Comparison of ENCODE assay signal across 8 mouse cellular contexts in the genomic region with DNA sequence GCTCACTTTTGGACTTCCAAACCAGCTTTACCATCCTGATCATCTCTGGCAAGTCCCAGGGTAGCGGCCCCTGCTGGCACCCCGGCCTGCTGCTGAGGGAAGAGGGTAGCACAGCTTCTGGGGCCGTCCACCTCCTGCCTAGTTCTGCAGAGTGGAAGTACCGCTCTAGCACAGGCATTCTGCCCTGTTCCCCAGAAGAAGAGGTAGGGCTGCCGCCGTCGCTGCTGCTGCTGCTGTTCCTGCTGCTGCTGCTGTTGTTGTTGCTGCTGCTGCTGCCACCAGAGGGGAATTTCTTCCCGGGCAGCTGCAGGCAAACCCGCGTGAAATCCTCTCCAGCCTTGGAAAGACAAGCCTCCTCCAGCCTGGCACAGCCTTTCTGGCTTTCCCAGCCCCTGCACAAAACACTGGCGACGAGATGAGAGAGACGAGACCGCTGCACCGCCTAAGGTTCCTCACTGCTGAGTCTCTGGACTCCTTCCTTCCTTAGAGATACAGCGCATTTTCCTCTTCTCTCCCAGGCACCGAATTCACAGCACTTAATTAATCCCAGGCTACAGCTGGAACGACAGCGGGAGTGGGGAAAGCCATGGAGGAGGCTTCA.
DNase-seq lines count a peak whose midpoint lies in the region; ATAC-seq and TF ChIP-seq lines count a peak whose summit lies in the region.

No protein-coding gene starts in this region.

- H3K4me2 ChIP-seq in embryonic facial prominence, embryonic 11.5 days (ENCODE audit: low read depth, low read length), result peak overlapping the region; percentile 44
- peak overlapping the region; percentile 83 for H3K4me2 ChIP-seq in heart, embryonic 12.5 days
- H3K4me2 ChIP-seq in kidney, embryonic 15.5 days, result peak overlapping the region; percentile 77
- H3K4me2 ChIP-seq in limb, embryonic 15.5 days, result peak overlapping the region; percentile 66
- peak overlapping the region; percentile 60 for H3K4me2 ChIP-seq in midbrain, embryonic 11.5 days

- TF ChIP-seq CTCF in small intestine, adult 2 months (IDR thresholded peaks at IDR 0.05; ENCODE audit: extremely low read depth, insufficient read length, insufficient replicate concordance, low read depth, low read length), result no peak

- DNase-seq in adrenal gland, adult 2 months, result peak; percentile 52
- DNase-seq in embryonic facial prominence, embryonic 11.5 days (ENCODE audit: low spot score), result peak; percentile 72
- peak; percentile 95 for DNase-seq in midbrain, embryonic 11.5 days (ENCODE audit: low spot score, missing footprints)
- no peak for DNase-seq in spleen, postnatal 36 days (ENCODE audit: low spot score in 2 of 2)

- H3K27me3 ChIP-seq in embryonic facial prominence, embryonic 11.5 days (ENCODE audit: control insufficient read depth, insufficient read depth, low read length), result no peaks in the 10 kb centered on the region
- H3K27me3 ChIP-seq in heart, embryonic 12.5 days (replicated peaks), result no peaks in the 10 kb centered on the region
- H3K27me3 ChIP-seq in kidney, embryonic 15.5 days, result no peaks in the 10 kb centered on the region
- H3K27me3 ChIP-seq in limb, embryonic 15.5 days, result 0 out of 2 replicates have a peak, but pooled peaks cover 5% of the 10 kb centered on the region
- peaks cover 3% of the 10 kb centered on the region; the same call in 1 of the 2 replicates for H3K27me3 ChIP-seq in midbrain, embryonic 11.5 days (ENCODE audit: control insufficient read depth, insufficient read depth, low read length)
- no peaks in the 10 kb centered on the region for H3K27me3 ChIP-seq in small intestine, adult 2 months (ENCODE audit: control insufficient read depth, insufficient read depth, low read length)

- peak; percentile 57; the same call in 1 of the 2 replicates for ATAC-seq in embryonic facial prominence, embryonic 11.5 days (replicated peaks; ENCODE audit: insufficient number of reproducible peaks, low FRiP score, low TSS enrichment, low read depth)
- no peak; the same call in 1 of the 2 replicates for ATAC-seq in heart, embryonic 12.5 days (ENCODE audit: insufficient number of reproducible peaks, low FRiP score)
- peak; percentile 75 for ATAC-seq in kidney, embryonic 15.5 days (replicated peaks; ENCODE audit: low FRiP score)
- ATAC-seq in limb, embryonic 15.5 days (ENCODE audit: insufficient number of reproducible peaks, low FRiP score, low TSS enrichment, low read depth), result no peak
- peak; percentile 66 for ATAC-seq in midbrain, embryonic 11.5 days (ENCODE audit: low FRiP score)

- 4% methylated on average over 19 of the region's 19 CpGs for WGBS in embryonic facial prominence, embryonic 11.5 days
- 2% methylated on average over 19 of the region's 19 CpGs for WGBS in heart, embryonic 12.5 days
- 4% methylated on average over 19 of the region's 19 CpGs for WGBS in kidney, embryonic 15.5 days
- 2% methylated on average over 19 of the region's 19 CpGs for WGBS in limb, embryonic 15.5 days
- under 1% methylated on average over 19 of the region's 19 CpGs for WGBS in midbrain, embryonic 11.5 days
- WGBS in small intestine, adult 2 months, result 4% methylated on average over 19 of the region's 19 CpGs

- H3K36me3 ChIP-seq in embryonic facial prominence, embryonic 11.5 days (replicated peaks; ENCODE audit: control insufficient read depth, insufficient read depth, low read depth, low read length), result no peaks in the 10 kb centered on the region
- H3K36me3 ChIP-seq in heart, embryonic 12.5 days, result no peaks in the 10 kb centered on the region
- H3K36me3 ChIP-seq in kidney, embryonic 15.5 days, result no peaks in the 10 kb centered on the region
- H3K36me3 ChIP-seq in limb, embryonic 15.5 days, result no peaks in the 10 kb centered on the region
- no peaks in the 10 kb centered on the region for H3K36me3 ChIP-seq in midbrain, embryonic 11.5 days (ENCODE audit: control insufficient read depth, insufficient read depth, low read length)
- no peaks in the 10 kb centered on the region for H3K36me3 ChIP-seq in small intestine, adult 2 months (ENCODE audit: control insufficient read depth, insufficient read depth, low read length)

- peak overlapping the region; percentile 70 for H3K27ac ChIP-seq in embryonic facial prominence, embryonic 11.5 days (replicated peaks; ENCODE audit: low read depth, low read length)
- peak overlapping the region; percentile 87 for H3K27ac ChIP-seq in heart, embryonic 12.5 days (ENCODE audit: poor library complexity, severe bottlenecking)
- H3K27ac ChIP-seq in kidney, embryonic 15.5 days, result peak overlapping the region; percentile 81
- peak overlapping the region; percentile 71 for H3K27ac ChIP-seq in limb, embryonic 15.5 days
- H3K27ac ChIP-seq in midbrain, embryonic 11.5 days (ENCODE audit: low read depth, low read length), result peak overlapping the region; percentile 17; the same call in 1 of the 2 replicates
- H3K27ac ChIP-seq in small intestine, adult 2 months (ENCODE audit: insufficient read depth, low read depth, low read length), result peak overlapping the region; percentile 30

- H3K9me3 ChIP-seq in embryonic facial prominence, embryonic 11.5 days (replicated peaks; ENCODE audit: control insufficient read depth, low read length), result no peaks in the 10 kb centered on the region
- H3K9me3 ChIP-seq in heart, embryonic 12.5 days (replicated peaks), result no peaks in the 10 kb centered on the region
- no peaks in the 10 kb centered on the region for H3K9me3 ChIP-seq in kidney, embryonic 15.5 days (replicated peaks)
- H3K9me3 ChIP-seq in limb, embryonic 15.5 days, result no peaks in the 10 kb centered on the region
- no peaks in the 10 kb centered on the region for H3K9me3 ChIP-seq in midbrain, embryonic 11.5 days (ENCODE audit: control insufficient read depth, low read length)

- peak overlapping the region; percentile 29 for H3K4me3 ChIP-seq in embryonic facial prominence, embryonic 11.5 days (ENCODE audit: low read depth, low read length)
- H3K4me3 ChIP-seq in heart, embryonic 12.5 days, result peak overlapping the region; percentile 50
- peak overlapping the region; percentile 44 for H3K4me3 ChIP-seq in kidney, embryonic 15.5 days (replicated peaks)
- H3K4me3 ChIP-seq in limb, embryonic 15.5 days, result peak overlapping the region; percentile 36
- peak overlapping the region; percentile 29 for H3K4me3 ChIP-seq in midbrain, embryonic 11.5 days (ENCODE audit: low read depth, low read length)
- peak overlapping the region; percentile 47 for H3K4me3 ChIP-seq in small intestine, adult 2 months (ENCODE audit: low read depth, low read length)

- peak overlapping the region; percentile 72 for H3K9ac ChIP-seq in embryonic facial prominence, embryonic 11.5 days (replicated peaks; ENCODE audit: low read length)
- peak overlapping the region; percentile 82 for H3K9ac ChIP-seq in heart, embryonic 12.5 days
- H3K9ac ChIP-seq in kidney, embryonic 15.5 days, result peak overlapping the region; percentile 41
- peak overlapping the region; percentile 27 for H3K9ac ChIP-seq in limb, embryonic 15.5 days
- peak overlapping the region; percentile 64 for H3K9ac ChIP-seq in midbrain, embryonic 11.5 days (ENCODE audit: low read length)

- TF ChIP-seq POLR2A in small intestine, adult 2 months (IDR thresholded peaks at IDR 0.05; ENCODE audit: low read depth, low read length), result no peak

- H3K4me1 ChIP-seq in embryonic facial prominence, embryonic 11.5 days (ENCODE audit: control insufficient read depth, insufficient read depth, low read length), result peaks cover 9% of the 10 kb centered on the region
- peaks cover 50% of the 10 kb centered on the region for H3K4me1 ChIP-seq in heart, embryonic 12.5 days (replicated peaks)
- H3K4me1 ChIP-seq in kidney, embryonic 15.5 days, result peaks cover 37% of the 10 kb centered on the region
- peaks cover 29% of the 10 kb centered on the region for H3K4me1 ChIP-seq in limb, embryonic 15.5 days
- H3K4me1 ChIP-seq in midbrain, embryonic 11.5 days (ENCODE audit: control insufficient read depth, insufficient read depth, low read length), result peaks cover 18% of the 10 kb centered on the region
- H3K4me1 ChIP-seq in small intestine, adult 2 months (ENCODE audit: control insufficient read depth, insufficient read depth, insufficient read length, low read length), result peaks cover 10% of the 10 kb centered on the region

Comparison
In these comparisons a context has a peak if more than half of its experiments do, and no peak if none do; other contexts are left out.
1. DNase-seq: peak in adrenal gland, adult 2 months (single experiment), embryonic facial prominence, embryonic 11.5 days (single experiment) and midbrain, embryonic 11.5 days (single experiment); none in spleen, postnatal 36 days (0 of 2).
2. ATAC-seq: peak in embryonic facial prominence, embryonic 11.5 days (single experiment), kidney, embryonic 15.5 days (single experiment) and midbrain, embryonic 11.5 days (single experiment); none in heart, embryonic 12.5 days (single experiment) and limb, embryonic 15.5 days (single experiment).
3. H3K27ac ChIP-seq: peak in every context shown above with its lines; median percentile 87 in heart, embryonic 12.5 days; 81 in kidney, embryonic 15.5 days; 71 in limb, embryonic 15.5 days; 70 in embryonic facial prominence, embryonic 11.5 days; 30 in small intestine, adult 2 months; 17 in midbrain, embryonic 11.5 days.
4. H3K9ac ChIP-seq: peak in every context shown above with its lines; median percentile 82 in heart, embryonic 12.5 days; 72 in embryonic facial prominence, embryonic 11.5 days; 64 in midbrain, embryonic 11.5 days; 41 in kidney, embryonic 15.5 days; 27 in limb, embryonic 15.5 days.
5. Peak in every context shown above with its lines, with median percentiles within 50 percentile points of each other: H3K4me2 ChIP-seq and H3K4me3 ChIP-seq.